Mouse (Mus musculus) ES-E14 (cell line): ENCODE measurements around the gene Uba5. TPM values are rescaled to one million over a fixed set of nuclear protein-coding genes. Genes with fewer than 3 reads are reported as not detected.
A peak's percentile ranks its signal among the peaks of the same experiment; 100 is the strongest.

Experiments
- DNase-seq: peaks from one replicate; pipeline ENCODE4 v3.0.0-alpha.2; 2013; ENCODE audit warnings: low read depth, low spot score
- H3K27ac ChIP-seq: 2 replicates; pipeline ENCODE4 v1.5.1; 2012; ENCODE audit warnings: low read depth, mild to moderate bottlenecking, low read length, moderate library complexity, mixed read lengths; ENCODE audit not compliant: poor library complexity, insufficient read depth, severe bottlenecking
- H3K36me3 ChIP-seq: 2 replicates; pipeline ENCODE4 v1.6.1; 2012; ENCODE audit warnings: mild to moderate bottlenecking, low read length, moderate library complexity, mixed read lengths; ENCODE audit not compliant: control insufficient read depth, poor library complexity, insufficient read depth, severe bottlenecking
- H3K4me1 ChIP-seq, 2 experiments: fragments of 150-350 bp in 1 of 2; sonication (generic) in 1 of 2; 2 replicates each; pipeline ENCODE4 v1.6.1; 2012; ENCODE audit warnings: low read length in 2 of 2, mild to moderate bottlenecking in 1 of 2, mixed read lengths in 1 of 2; ENCODE audit not compliant: control insufficient read depth in 2 of 2, insufficient read depth in 2 of 2, poor library complexity in 1 of 2
- H3K4me3 ChIP-seq, 2 experiments: fragments of 150-350 bp in 1 of 2; sonication (generic) in 1 of 2; 2 replicates each; pipeline ENCODE4 v1.5.1; 2012; ENCODE audit warnings: low read length in 2 of 2, low read depth in 1 of 2, mild to moderate bottlenecking in 1 of 2, mixed read lengths in 1 of 2; ENCODE audit not compliant: insufficient read depth in 1 of 2, poor library complexity in 1 of 2, severe bottlenecking in 1 of 2
- H3K9ac ChIP-seq: 2 replicates; pipeline ENCODE4 v1.6.1; 2012; ENCODE audit warnings: low read depth, mild to moderate bottlenecking, low read length, mixed read lengths; ENCODE audit not compliant: poor library complexity, insufficient read depth, severe bottlenecking
- H3K9me3 ChIP-seq: fragments of 150-350 bp; sonication (generic); 2 replicates; pipeline ENCODE4 v1.6.1; 2012; ENCODE audit warnings: low read depth, mild to moderate bottlenecking, low read length; ENCODE audit not compliant: control insufficient read depth, insufficient read depth
- CHD2 ChIP-seq: IDR thresholded peaks from 2 replicates; pipeline ENCODE4 v1.6.1; 2014; ENCODE audit warnings: mild to moderate bottlenecking, low read depth, low read length, inconsistent platforms
- HCFC1 ChIP-seq: IDR thresholded peaks from 2 replicates; pipeline ENCODE4 v1.6.1; 2012; ENCODE audit warnings: low read length, inconsistent platforms, borderline replicate concordance; ENCODE audit not compliant: insufficient read depth
- MAFK ChIP-seq: IDR thresholded peaks from 2 replicates; pipeline ENCODE4 v1.6.1; 2014; ENCODE audit warnings: mild to moderate bottlenecking, low read depth, low read length, inconsistent platforms; ENCODE audit not compliant: insufficient read depth
- ZC3H11A ChIP-seq: IDR thresholded peaks from 2 replicates; pipeline ENCODE4 v1.6.1; 2012; ENCODE audit warnings: low read depth, mild to moderate bottlenecking, inconsistent platforms, low read length, borderline replicate concordance
- ZNF384 ChIP-seq: IDR thresholded peaks from 2 replicates; pipeline ENCODE4 v1.6.1; 2012; ENCODE audit warnings: low read depth, low read length, inconsistent platforms
- in situ Hi-C, 2 experiments: fragments of 600-800 bp; cut with MboI; formaldehyde crosslinking; loops; one replicate each; pipeline ENCODE4 v1.15.1; 2025; ENCODE audit warnings: low sequenced_read_pairs in 2 of 2, inconsistent platforms in 1 of 2; ENCODE audit not compliant: unreplicated experiment in 2 of 2
- total RNA-seq: library from RNA; depleted of rRNA; stranded (reverse); fragments of 300-350 nt; gene quantifications from 2 replicates; pipeline ENCODE4 v1.2.3, GENCODE M21; 2012

Gene Uba5
- total RNA-seq, 1 experiment = 44.7 TPM

- no peak for DNase-seq
- TF ChIP-seq HCFC1 (no peak), MAFK (no peak), ZNF384 (no peak), CHD2 (no peak), ZC3H11A (no peak)
- H3K36me3 ChIP-seq = no peaks in the 10 kb centered on the region
- H3K9ac ChIP-seq = peak overlapping the region; percentile 26
- in situ Hi-C loops = no loop called here
- no peaks in the 10 kb centered on the region for H3K9me3 ChIP-seq
- no peak overlapping the region for H3K27ac ChIP-seq
- no peak overlapping the region for H3K4me3 ChIP-seq
- peaks cover 11 to 22% of the 10 kb centered on the region in 2 experiments for H3K4me1 ChIP-seq
These were observed 37.9 kb upstream of the Uba5 start for GRCm38 (mm10) chr9:104100822-104101221.

- peak overlapping the region; percentile 21; the same call in 1 of the 2 replicates for H3K9ac ChIP-seq
- peak overlapping the region; percentile 11 to 57; a peak in 3 of 4 replicates for H3K4me3 ChIP-seq
- TF ChIP-seq ZNF384 (0 out of 2 replicates have a peak, but pooled peaks have one; percentile 13), MAFK (no peak), CHD2 (peak; percentile 97), HCFC1 (no peak)
- H3K27ac ChIP-seq = no peak overlapping the region
- in situ Hi-C loops = no loop called here
- H3K4me1 ChIP-seq = peaks cover 7 to 22% of the 10 kb centered on the region in 2 experiments; a peak in 3 of 4 replicates
- H3K9me3 ChIP-seq = no peaks in the 10 kb centered on the region
- H3K36me3 ChIP-seq = no peaks in the 10 kb centered on the region
- DNase-seq = peak; percentile 68
These were observed 36.1 kb upstream of the Uba5 start for GRCm38 (mm10) chr9:104099060-104099459.

- no peak for TF ChIP-seq HCFC1
- no peak for TF ChIP-seq ZC3H11A
- TF ChIP-seq MAFK = no peak
- no peak for TF ChIP-seq CHD2
- TF ChIP-seq ZNF384 = no peak
- H3K27ac ChIP-seq = no peak overlapping the region
- peaks cover 4 to 19% of the 10 kb centered on the region in 2 experiments; a peak in 3 of 4 replicates for H3K4me1 ChIP-seq
- in situ Hi-C loops = no loop called here
- DNase-seq = no peak
- no peaks in the 10 kb centered on the region for H3K36me3 ChIP-seq
- H3K4me3 ChIP-seq = no peak overlapping the region
- no peak overlapping the region for H3K9ac ChIP-seq
- H3K9me3 ChIP-seq = no peaks in the 10 kb centered on the region
These were observed 35.3 kb upstream of the Uba5 start for GRCm38 (mm10) chr9:104098256-104098655.

- Histone ChIP-seq H3K36me3 (no peaks in the 10 kb centered on the region), H3K4me1 (no peaks in the 10 kb centered on the region), H3K27ac (no peak overlapping the region), H3K9me3 (no peaks in the 10 kb centered on the region), H3K4me3 (no peak overlapping the region), H3K9ac (no peak overlapping the region)
- in situ Hi-C loops = no loop called here
- no peak for TF ChIP-seq HCFC1
- no peak for TF ChIP-seq MAFK
- TF ChIP-seq ZC3H11A = no peak
- TF ChIP-seq CHD2 = no peak
- no peak for TF ChIP-seq ZNF384
- no peak for DNase-seq
These were observed 30.0 kb upstream of the Uba5 start for GRCm38 (mm10) chr9:104092945-104093344.

- Histone ChIP-seq H3K9me3 (no peaks in the 10 kb centered on the region), H3K9ac (no peak overlapping the region), H3K27ac (no peak overlapping the region), H3K4me3 (0 out of 4 replicates have a peak overlapping the region, but pooled peaks of 1 of the 2 experiments have one; percentile 17), H3K36me3 (no peaks in the 10 kb centered on the region), H3K4me1 (peaks cover 13 to 14% of the 10 kb centered on the region in 2 experiments; a peak in 3 of 4 replicates)
- DNase-seq = no peak
- TF ChIP-seq ZNF384 (0 out of 2 replicates have a peak, but pooled peaks have one; percentile 50), MAFK (no peak), HCFC1 (no peak)
- in situ Hi-C loops = no loop called here
These were observed 25.6 kb upstream of the Uba5 start for GRCm38 (mm10) chr9:104088555-104088954.
